Mouse (Mus musculus) ES-Bruce4 (cell line): Measurements from ENCODE around the gene Cand2.

ENCODE experiments used
- CTCF ChIP-seq: IDR thresholded peaks from one replicate; pipeline ENCODE4 v1.8.1; 2011; ENCODE audit warnings: low read depth, low read length
- EP300 ChIP-seq: IDR thresholded peaks from 2 replicates; pipeline ENCODE4 v1.6.1; 2011; ENCODE audit warnings: low read depth, low read length; ENCODE audit not compliant: insufficient read depth

DNA sequence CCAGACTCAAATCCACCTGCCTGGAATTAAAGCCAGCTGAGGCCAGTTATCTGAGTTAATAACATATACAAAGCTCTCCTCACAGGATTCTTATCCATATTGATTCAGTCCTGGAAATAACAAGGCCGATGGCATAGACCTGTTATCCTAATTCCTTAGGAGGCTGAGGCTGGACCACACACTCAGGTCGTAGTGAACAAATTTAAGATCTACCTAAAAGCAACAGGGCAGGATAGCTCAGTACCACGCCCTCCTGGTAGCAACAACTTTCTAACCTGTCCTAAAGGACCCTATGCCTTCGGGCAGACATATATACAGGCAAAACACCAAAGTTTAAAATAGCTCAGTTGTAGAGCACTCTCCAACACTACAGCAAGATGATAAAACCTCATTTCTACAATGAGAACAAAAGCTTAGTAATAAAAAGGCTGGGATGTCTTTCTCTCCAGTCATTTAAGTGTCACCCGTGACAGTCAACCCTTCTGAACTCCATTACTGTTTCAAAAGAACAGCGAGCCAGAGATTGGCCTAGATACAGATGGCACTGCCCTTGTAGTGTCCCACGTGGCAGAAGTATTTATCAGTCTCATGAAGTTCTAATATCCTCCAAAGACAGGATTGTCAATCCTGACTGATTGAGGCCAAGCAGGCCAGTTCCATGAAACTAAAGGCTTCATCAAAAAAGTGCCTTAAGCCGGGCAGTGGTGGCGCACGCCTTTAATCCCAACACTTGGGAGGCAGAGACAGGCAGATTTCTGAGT, 30.3 kb downstream of the Cand2 start:
- TF ChIP-seq EP300, result no peak
- TF ChIP-seq CTCF, result no peak
